Mouse (Mus musculus) heart, postnatal 25 days (tissue): ENCODE results near the gene Ahcyl2. TPM values are rescaled to one million over a fixed set of nuclear protein-coding genes. Genes with fewer than 3 reads are reported as not detected.

Source experiments
- DNase-seq: peaks from one replicate; pipeline ENCODE4 v3.0.0; 2022; ENCODE audit warnings: low spot score
- intact Hi-C: fragments of 180-260 bp; cut with DNase I; formaldehyde crosslinking; loops from one replicate; pipeline ENCODE4 v1.15.1; 2025
- total RNA-seq, 2 experiments: library from RNA; stranded (reverse); gene quantifications; 2 replicates each; pipeline ENCODE4 v1.2.3; 2021

Ahcyl2 gene
- total RNA-seq, 2 experiments from 2014 or later: 15.0 to 16.9 TPM

- intact Hi-C loops: no loop called here
- no peak for DNase-seq
Observed at GRCm38 (mm10) chr6:29935741-29936140, 167.9 kb downstream of the Ahcyl2 start.

GRCm38 (mm10) chr6:29940428-29940827 is 172.6 kb downstream of the Ahcyl2 start:
- intact Hi-C loops: loop anchor here (5.0 kb wide), 1 partner anchor 88 kb away; no protein-coding TSS in a partner anchor
- DNase-seq: no peak

GRCm38 (mm10) chr6:29941036-29941435 is 173.2 kb downstream of the Ahcyl2 start:
- DNase-seq: no peak
- intact Hi-C loops: loop anchor here (5.0 kb wide), 1 partner anchor 89 kb away; no protein-coding TSS in a partner anchor

GRCm38 (mm10) chr6:29944465-29944864 is 176.7 kb downstream of the Ahcyl2 start:
- intact Hi-C loops: loop anchor here (5.0 kb wide), 1 partner anchor 92 kb away; no protein-coding TSS in a partner anchor
- DNase-seq: no peak

GRCm38 (mm10) chr6:29946568-29946967 is 178.8 kb downstream of the Ahcyl2 start:
- DNase-seq: no peak
- intact Hi-C loops: no loop called here

- DNase-seq: no peak
- intact Hi-C loops: no loop called here
Observed at GRCm38 (mm10) chr6:29947823-29948222, 180.0 kb downstream of the Ahcyl2 start.

GRCm38 (mm10) chr6:29956749-29957148 is 188.9 kb downstream of the Ahcyl2 start:
- no peak for DNase-seq
- intact Hi-C loops: no loop called here

- intact Hi-C loops: no loop called here
- DNase-seq: no peak
Observed at GRCm38 (mm10) chr6:29958669-29959068, 190.9 kb downstream of the Ahcyl2 start.

GRCm38 (mm10) chr6:29961081-29961480 is 193.3 kb downstream of the Ahcyl2 start:
- intact Hi-C loops: no loop called here
- no peak for DNase-seq

Other genes starting within 250 kb of the Ahcyl2 start
- gene Irf5, start 241.4 kb upstream of the Ahcyl2 start, total RNA-seq: 1 to 10 TPM; 2.7 to 4.2 TPM
- 10 to 100 TPM; 40.3 to 44.0 TPM for gene Tnpo3, start 158.1 kb upstream of the Ahcyl2 start, total RNA-seq
- 1 to 10 TPM; 1.4 to 1.5 TPM for gene Tspan33, start 73.8 kb upstream of the Ahcyl2 start, total RNA-seq
- gene Smo, start 32.5 kb upstream of the Ahcyl2 start, total RNA-seq: 10 to 100 TPM in 1 of 2 experiments, 1 to 10 TPM in 1; 9.4 to 10.3 TPM
- gene Strip2, start 149.0 kb downstream of the Ahcyl2 start, total RNA-seq: 10 to 100 TPM; 52.9 to 63.3 TPM